Mouse (Mus musculus) C2C12 (cell line): ENCODE results near the gene Slu7. TPM values are rescaled to one million over a fixed set of nuclear protein-coding genes. Genes with fewer than 3 reads are reported as not detected.

Experiments used
- H3K27me3 ChIP-seq: one replicate; pipeline ENCODE4 v1.6.1; 2011; ENCODE audit not compliant: control insufficient read depth, insufficient read depth, insufficient read length
- H3K36me3 ChIP-seq: one replicate; pipeline ENCODE4 v1.6.1; 2011; ENCODE audit not compliant: control insufficient read depth, insufficient read depth
- H3K4me3 ChIP-seq: one replicate; pipeline ENCODE4 v1.5.1; 2011; ENCODE audit warnings: mild to moderate bottlenecking, control low read depth; ENCODE audit not compliant: poor library complexity, insufficient read depth, severe bottlenecking
- H3K79me2 ChIP-seq: one replicate; pipeline ENCODE4 v1.6.1; 2011; ENCODE audit not compliant: control insufficient read depth, insufficient read depth
- H3K79me3 ChIP-seq: one replicate; pipeline ENCODE4 v1.6.1; 2011; ENCODE audit warnings: low read depth, control low read depth
- H3ac ChIP-seq: one replicate; pipeline ENCODE3; 2011; ENCODE audit warnings: low read depth; ENCODE audit not compliant: control insufficient read depth, insufficient read length
- CEBPB ChIP-seq: IDR thresholded peaks from one replicate; pipeline ENCODE4 v1.6.1; 2011; ENCODE audit warnings: low read depth, mild to moderate bottlenecking, control low read depth, moderate library complexity
- CTCF ChIP-seq: IDR thresholded peaks from one replicate; pipeline ENCODE4 v1.5.1; 2011; ENCODE audit not compliant: control insufficient read depth, insufficient read depth, insufficient read length
- FOSL1 ChIP-seq: IDR thresholded peaks from one replicate; pipeline ENCODE4 v1.8.0; 2011; ENCODE audit warnings: mild to moderate bottlenecking, low read length; ENCODE audit not compliant: poor library complexity, insufficient read depth, severe bottlenecking
- MAX ChIP-seq: IDR thresholded peaks from one replicate; pipeline ENCODE4 v1.6.1; 2011; ENCODE audit warnings: mild to moderate bottlenecking, control low read depth
- MYOD1 ChIP-seq: IDR thresholded peaks from one replicate; pipeline ENCODE4 v1.6.1; 2011; ENCODE audit warnings: low read depth; ENCODE audit not compliant: control insufficient read depth, insufficient read length
- MYOG ChIP-seq: IDR thresholded peaks from one replicate; pipeline ENCODE4 v1.6.1; 2011; ENCODE audit not compliant: control insufficient read depth, insufficient read length; ENCODE audit errors: extremely low read depth
- USF1 ChIP-seq: IDR thresholded peaks from one replicate; pipeline ENCODE4 v1.6.1; 2011; ENCODE audit warnings: low read depth, mild to moderate bottlenecking, control low read depth, moderate library complexity
- polyA plus RNA-seq: library from polyadenylated mRNA; unstranded; fragments of >200 nt; fragmentation: generic; extraction: Trizol; gene quantifications from one replicate; pipeline ENCODE4 v1.2.1, GENCODE M21; 2012; ENCODE audit warnings: missing spikeins

Slu7 gene
- polyA plus RNA-seq, 1 experiment, result 11.0 TPM

GRCm38 (mm10) chr11:43396672-43397071 lies 36.9 kb upstream of the Slu7 start:
- H3ac ChIP-seq, result no peak overlapping the region
- no peaks in the 10 kb centered on the region for H3K27me3 ChIP-seq
- no peak overlapping the region for H3K4me3 ChIP-seq
- no peaks in the 10 kb centered on the region for H3K79me2 ChIP-seq
- H3K79me3 ChIP-seq, result no peaks in the 10 kb centered on the region
- no peaks in the 10 kb centered on the region for H3K36me3 ChIP-seq
- TF ChIP-seq MYOG (no peak), USF1 (no peak), FOSL1 (no peak), MYOD1 (no peak), CEBPB (no peak), CTCF (no peak), MAX (no peak)

GRCm38 (mm10) chr11:43399297-43399696 lies 34.2 kb upstream of the Slu7 start:
- no peak overlapping the region for H3ac ChIP-seq
- no peaks in the 10 kb centered on the region for H3K79me3 ChIP-seq
- TF ChIP-seq MYOG (no peak), CTCF (no peak), CEBPB (no peak), MYOD1 (no peak), USF1 (no peak), FOSL1 (no peak), MAX (no peak)
- no peaks in the 10 kb centered on the region for H3K36me3 ChIP-seq
- no peaks in the 10 kb centered on the region for H3K27me3 ChIP-seq
- H3K79me2 ChIP-seq, result no peaks in the 10 kb centered on the region
- H3K4me3 ChIP-seq, result no peak overlapping the region

DNA sequence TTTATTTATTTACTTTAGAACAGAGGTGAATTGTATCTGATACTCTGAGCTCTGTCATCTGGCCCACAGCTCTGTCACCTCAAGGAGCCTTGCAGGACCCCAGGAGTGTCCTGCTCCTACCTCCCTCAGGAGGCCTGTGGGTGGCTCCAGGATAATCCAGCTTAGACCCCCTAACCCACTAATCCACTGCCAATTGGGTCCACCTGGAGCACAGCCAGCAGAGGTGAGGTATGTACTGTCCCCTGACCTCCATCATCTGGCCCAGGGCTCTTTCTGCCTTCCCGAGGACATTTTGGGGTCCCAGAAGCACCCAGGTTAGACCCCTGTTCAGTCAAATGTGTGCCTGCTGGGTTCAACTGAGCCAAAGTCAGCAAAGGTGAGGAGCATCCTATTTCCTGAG lies 33.4 kb upstream of the Slu7 start:
- no peaks in the 10 kb centered on the region for H3K36me3 ChIP-seq
- no peak overlapping the region for H3ac ChIP-seq
- H3K27me3 ChIP-seq, result no peaks in the 10 kb centered on the region
- H3K79me3 ChIP-seq, result no peaks in the 10 kb centered on the region
- TF ChIP-seq MYOG, result no peak
- TF ChIP-seq MAX, result no peak
- TF ChIP-seq MYOD1, result no peak
- H3K4me3 ChIP-seq, result no peak overlapping the region
- no peaks in the 10 kb centered on the region for H3K79me2 ChIP-seq

- H3K36me3 ChIP-seq, result no peaks in the 10 kb centered on the region
- no peak for TF ChIP-seq FOSL1
- no peak for TF ChIP-seq MAX
- no peak for TF ChIP-seq CTCF
- no peak for TF ChIP-seq CEBPB
- TF ChIP-seq USF1, result no peak
- no peak for TF ChIP-seq MYOD1
- no peak for TF ChIP-seq MYOG
- H3ac ChIP-seq, result no peak overlapping the region
- no peaks in the 10 kb centered on the region for H3K27me3 ChIP-seq
- no peaks in the 10 kb centered on the region for H3K79me3 ChIP-seq
- H3K4me3 ChIP-seq, result no peak overlapping the region
- no peaks in the 10 kb centered on the region for H3K79me2 ChIP-seq
Observed at GRCm38 (mm10) chr11:43404150-43404807, 29.3 kb upstream of the Slu7 start.

GRCm38 (mm10) chr11:43408888-43409287 lies 24.7 kb upstream of the Slu7 start:
- H3K79me3 ChIP-seq, result no peaks in the 10 kb centered on the region
- no peak overlapping the region for H3ac ChIP-seq
- H3K4me3 ChIP-seq, result no peak overlapping the region
- no peaks in the 10 kb centered on the region for H3K27me3 ChIP-seq
- TF ChIP-seq FOSL1 (no peak), MAX (no peak), CEBPB (no peak), MYOG (no peak), CTCF (no peak), USF1 (no peak)
- H3K36me3 ChIP-seq, result no peaks in the 10 kb centered on the region
- no peaks in the 10 kb centered on the region for H3K79me2 ChIP-seq

- Histone ChIP-seq H3ac (no peak overlapping the region), H3K27me3 (no peaks in the 10 kb centered on the region), H3K4me3 (no peak overlapping the region)
Observed at GRCm38 (mm10) chr11:43410291-43410690, 23.3 kb upstream of the Slu7 start.

More at GRCm38 (mm10) chr11:43410291-43410690, 23.3 kb upstream of the Slu7 start:
- TF ChIP-seq MYOG (no peak), USF1 (no peak), MYOD1 (no peak), FOSL1 (no peak), CTCF (no peak), CEBPB (no peak), MAX (no peak)
- Histone ChIP-seq H3K36me3 (no peaks in the 10 kb centered on the region), H3K79me2 (no peaks in the 10 kb centered on the region), H3K79me3 (no peaks in the 10 kb centered on the region)
